Mouse (Mus musculus) heart, postnatal 0 days (tissue): Measurements from ENCODE around the gene Gm45021.

Experiments
- CTCF ChIP-seq: IDR thresholded peaks from 2 replicates; pipeline ENCODE4 v1.5.1; 2016; ENCODE audit warnings: antibody characterized with exemption, control low read depth, low read depth
- EP300 ChIP-seq: IDR thresholded peaks from 2 replicates; pipeline ENCODE4 v1.6.1; 2016; ENCODE audit warnings: antibody characterized with exemption, low read depth

GRCm38 (mm10) chr6:48589194-48589750 lies at the start of gene Gm45021:
- no peak for TF ChIP-seq CTCF
- no peak for TF ChIP-seq EP300
